Mouse (Mus musculus): ENCODE data around the gene Zfp184. TPM values are rescaled to one million over a fixed set of nuclear protein-coding genes. Genes with fewer than 3 reads are reported as not detected.

Gene Zfp184
- polyA plus RNA-seq, 1 experiment from 2014 or later, result 4.7 TPM

GRCm38 (mm10) chr13:21993957-21994738 lies 49.3 kb downstream of the Zfp184 start:
- H3K9me3 ChIP-seq (ENCODE audit: control insufficient read depth, low read length), result no peaks in the 10 kb centered on the region
- H3K9ac ChIP-seq (ENCODE audit: low read depth, low read length), result no peak overlapping the region
- H3K27ac ChIP-seq (ENCODE audit: low read length), result no peak overlapping the region
- no peaks in the 10 kb centered on the region for H3K36me3 ChIP-seq (ENCODE audit: control insufficient read depth, insufficient read depth, low read length)
- H3K4me3 ChIP-seq (ENCODE audit: low read length), result peak overlapping the region; percentile 28; the same call in 1 of the 2 replicates
- peak overlapping the region; percentile 13; the same call in 1 of the 2 replicates for H3K4me2 ChIP-seq (ENCODE audit: low read depth, low read length)
- 4% methylated on average over 22 of the region's 22 CpGs for WGBS
- no peaks in the 10 kb centered on the region for H3K4me1 ChIP-seq (ENCODE audit: control insufficient read depth, insufficient read depth, low read length)
- peaks cover 27% of the 10 kb centered on the region for H3K27me3 ChIP-seq (replicated peaks; ENCODE audit: control insufficient read depth, insufficient read depth, low read length)
- ATAC-seq, result peak; percentile 53; the same call in 1 of the 2 replicates

GRCm38 (mm10) chr13:21994896-21995295 lies 50.0 kb downstream of the Zfp184 start:
- WGBS, result 4% methylated on average over 8 of the region's 8 CpGs
- Histone ChIP-seq H3K36me3 (ENCODE audit: control insufficient read depth, insufficient read depth, low read length) (no peaks in the 10 kb centered on the region), H3K27me3 (replicated peaks; ENCODE audit: control insufficient read depth, insufficient read depth, low read length) (peaks cover 29% of the 10 kb centered on the region), H3K27ac (ENCODE audit: low read length) (no peak overlapping the region), H3K4me3 (ENCODE audit: low read length) (peak overlapping the region; percentile 49), H3K4me1 (ENCODE audit: control insufficient read depth, insufficient read depth, low read length) (no peaks in the 10 kb centered on the region), H3K9ac (ENCODE audit: low read depth, low read length) (no peak overlapping the region), H3K9me3 (ENCODE audit: control insufficient read depth, low read length) (no peaks in the 10 kb centered on the region), H3K4me2 (ENCODE audit: low read depth, low read length) (peak overlapping the region; percentile 55)
- no peak for ATAC-seq

GRCm38 (mm10) chr13:21995331-21995914 lies 50.5 kb downstream of the Zfp184 start:
- peak overlapping the region; percentile 55 for H3K4me2 ChIP-seq (ENCODE audit: low read depth, low read length)
- H3K27ac ChIP-seq (ENCODE audit: low read length), result no peak overlapping the region
- peak overlapping the region; percentile 49 for H3K4me3 ChIP-seq (ENCODE audit: low read length)
- H3K36me3 ChIP-seq (ENCODE audit: control insufficient read depth, insufficient read depth, low read length), result no peaks in the 10 kb centered on the region
- H3K4me1 ChIP-seq (ENCODE audit: control insufficient read depth, insufficient read depth, low read length), result no peaks in the 10 kb centered on the region
- peak; percentile 81 for ATAC-seq
- H3K9me3 ChIP-seq (ENCODE audit: control insufficient read depth, low read length), result no peaks in the 10 kb centered on the region
- H3K27me3 ChIP-seq (replicated peaks; ENCODE audit: control insufficient read depth, insufficient read depth, low read length), result peaks cover 34% of the 10 kb centered on the region
- H3K9ac ChIP-seq (ENCODE audit: low read depth, low read length), result no peak overlapping the region
- 1% methylated on average over 21 of the region's 21 CpGs for WGBS

- 5% methylated on average over 12 of the region's 12 CpGs for WGBS
- ATAC-seq, result 0 out of 2 replicates have a peak, but pooled peaks have one; percentile 29
- Histone ChIP-seq H3K27me3 (replicated peaks; ENCODE audit: control insufficient read depth, insufficient read depth, low read length) (peaks cover 41% of the 10 kb centered on the region), H3K36me3 (ENCODE audit: control insufficient read depth, insufficient read depth, low read length) (no peaks in the 10 kb centered on the region), H3K4me2 (ENCODE audit: low read depth, low read length) (peak overlapping the region; percentile 55), H3K4me1 (ENCODE audit: control insufficient read depth, insufficient read depth, low read length) (no peaks in the 10 kb centered on the region), H3K9me3 (ENCODE audit: control insufficient read depth, low read length) (no peaks in the 10 kb centered on the region), H3K9ac (ENCODE audit: low read depth, low read length) (no peak overlapping the region), H3K27ac (ENCODE audit: low read length) (no peak overlapping the region), H3K4me3 (ENCODE audit: low read length) (peak overlapping the region; percentile 49)
These were observed 51.4 kb downstream of the Zfp184 start for GRCm38 (mm10) chr13:21996101-21996839.

GRCm38 (mm10) chr13:21996840-21997185 lies 51.9 kb downstream of the Zfp184 start:
- H3K36me3 ChIP-seq (ENCODE audit: control insufficient read depth, insufficient read depth, low read length), result no peaks in the 10 kb centered on the region

GRCm38 (mm10) chr13:21997201-21997820 lies 52.4 kb downstream of the Zfp184 start:
- peak overlapping the region; percentile 41 for H3K4me3 ChIP-seq (ENCODE audit: low read length)
- H3K4me1 ChIP-seq (ENCODE audit: control insufficient read depth, insufficient read depth, low read length), result no peaks in the 10 kb centered on the region
- WGBS, result 2% methylated on average over 21 of the region's 21 CpGs
- no peak overlapping the region for H3K27ac ChIP-seq (ENCODE audit: low read length)
- no peak for ATAC-seq
- H3K4me2 ChIP-seq (ENCODE audit: low read depth, low read length), result peak overlapping the region; percentile 55
- H3K9ac ChIP-seq (ENCODE audit: low read depth, low read length), result no peak overlapping the region
- peaks cover 51% of the 10 kb centered on the region for H3K27me3 ChIP-seq (replicated peaks; ENCODE audit: control insufficient read depth, insufficient read depth, low read length)
- no peaks in the 10 kb centered on the region for H3K36me3 ChIP-seq (ENCODE audit: control insufficient read depth, insufficient read depth, low read length)
- no peaks in the 10 kb centered on the region for H3K9me3 ChIP-seq (ENCODE audit: control insufficient read depth, low read length)

More at GRCm38 (mm10) chr13:21996840-21997185, 51.9 kb downstream of the Zfp184 start:
- no peak overlapping the region for H3K9ac ChIP-seq (ENCODE audit: low read depth, low read length)
- H3K4me2 ChIP-seq (ENCODE audit: low read depth, low read length), result peak overlapping the region; percentile 55
- H3K4me3 ChIP-seq (ENCODE audit: low read length), result peak overlapping the region; percentile 41
- no peak overlapping the region for H3K27ac ChIP-seq (ENCODE audit: low read length)
- WGBS, result 3% methylated on average over 13 of the region's 13 CpGs
- H3K27me3 ChIP-seq (replicated peaks; ENCODE audit: control insufficient read depth, insufficient read depth, low read length), result peaks cover 46% of the 10 kb centered on the region
- no peak for ATAC-seq
- no peaks in the 10 kb centered on the region for H3K4me1 ChIP-seq (ENCODE audit: control insufficient read depth, insufficient read depth, low read length)
- H3K9me3 ChIP-seq (ENCODE audit: control insufficient read depth, low read length), result no peaks in the 10 kb centered on the region

GRCm38 (mm10) chr13:21997821-21998220 lies 52.9 kb downstream of the Zfp184 start:
- peaks cover 56% of the 10 kb centered on the region for H3K27me3 ChIP-seq (replicated peaks; ENCODE audit: control insufficient read depth, insufficient read depth, low read length)
- 7% methylated on average over 4 of the region's 4 CpGs for WGBS

GRCm38 (mm10) chr13:21998412-21998811 lies 53.5 kb downstream of the Zfp184 start:
- 34% methylated on average over 3 of the region's 3 CpGs for WGBS
- H3K27me3 ChIP-seq (replicated peaks; ENCODE audit: control insufficient read depth, insufficient read depth, low read length), result peaks cover 62% of the 10 kb centered on the region

More at GRCm38 (mm10) chr13:21997821-21998220, 52.9 kb downstream of the Zfp184 start:
- 0 out of 2 replicates have a peak overlapping the region, but pooled peaks have one; percentile 41 for H3K4me3 ChIP-seq (ENCODE audit: low read length)
- H3K9me3 ChIP-seq (ENCODE audit: control insufficient read depth, low read length), result no peaks in the 10 kb centered on the region
- H3K27ac ChIP-seq (ENCODE audit: low read length), result no peak overlapping the region
- no peaks in the 10 kb centered on the region for H3K36me3 ChIP-seq (ENCODE audit: control insufficient read depth, insufficient read depth, low read length)
- ATAC-seq, result no peak
- no peaks in the 10 kb centered on the region for H3K4me1 ChIP-seq (ENCODE audit: control insufficient read depth, insufficient read depth, low read length)
- H3K9ac ChIP-seq (ENCODE audit: low read depth, low read length), result no peak overlapping the region
- no peak overlapping the region for H3K4me2 ChIP-seq (ENCODE audit: low read depth, low read length)

GRCm38 (mm10) chr13:21999147-21999546 lies 54.3 kb downstream of the Zfp184 start:
- no peak overlapping the region for H3K27ac ChIP-seq (ENCODE audit: low read length)
- peaks cover 67% of the 10 kb centered on the region for H3K27me3 ChIP-seq (replicated peaks; ENCODE audit: control insufficient read depth, insufficient read depth, low read length)
- no peak overlapping the region for H3K9ac ChIP-seq (ENCODE audit: low read depth, low read length)
- no peak for ATAC-seq
- no peak overlapping the region for H3K4me3 ChIP-seq (ENCODE audit: low read length)
- H3K4me2 ChIP-seq (ENCODE audit: low read depth, low read length), result no peak overlapping the region
- no peaks in the 10 kb centered on the region for H3K4me1 ChIP-seq (ENCODE audit: control insufficient read depth, insufficient read depth, low read length)
- no peaks in the 10 kb centered on the region for H3K9me3 ChIP-seq (ENCODE audit: control insufficient read depth, low read length)
- no peaks in the 10 kb centered on the region for H3K36me3 ChIP-seq (ENCODE audit: control insufficient read depth, insufficient read depth, low read length)
- 43% methylated on average over 4 of the region's 4 CpGs for WGBS

More at GRCm38 (mm10) chr13:21998412-21998811, 53.5 kb downstream of the Zfp184 start:
- no peak for ATAC-seq
- Histone ChIP-seq H3K4me2 (ENCODE audit: low read depth, low read length) (no peak overlapping the region), H3K9me3 (ENCODE audit: control insufficient read depth, low read length) (no peaks in the 10 kb centered on the region), H3K36me3 (ENCODE audit: control insufficient read depth, insufficient read depth, low read length) (no peaks in the 10 kb centered on the region), H3K27ac (ENCODE audit: low read length) (no peak overlapping the region), H3K4me3 (ENCODE audit: low read length) (no peak overlapping the region), H3K4me1 (ENCODE audit: control insufficient read depth, insufficient read depth, low read length) (no peaks in the 10 kb centered on the region), H3K9ac (ENCODE audit: low read depth, low read length) (no peak overlapping the region)
